Mouse (Mus musculus): Measurements from ENCODE around the gene Nrm. TPM values are rescaled to one million over a fixed set of nuclear protein-coding genes. Genes with fewer than 3 reads are reported as not detected.
"Not testable (repeated sequence)": the region's sequence is repeated elsewhere in the genome, so short reads cannot be mapped to it uniquely, and the experiment has no call there.

The Nrm gene
- polyA plus RNA-seq, 1 experiment: 1.7 TPM

DNA sequence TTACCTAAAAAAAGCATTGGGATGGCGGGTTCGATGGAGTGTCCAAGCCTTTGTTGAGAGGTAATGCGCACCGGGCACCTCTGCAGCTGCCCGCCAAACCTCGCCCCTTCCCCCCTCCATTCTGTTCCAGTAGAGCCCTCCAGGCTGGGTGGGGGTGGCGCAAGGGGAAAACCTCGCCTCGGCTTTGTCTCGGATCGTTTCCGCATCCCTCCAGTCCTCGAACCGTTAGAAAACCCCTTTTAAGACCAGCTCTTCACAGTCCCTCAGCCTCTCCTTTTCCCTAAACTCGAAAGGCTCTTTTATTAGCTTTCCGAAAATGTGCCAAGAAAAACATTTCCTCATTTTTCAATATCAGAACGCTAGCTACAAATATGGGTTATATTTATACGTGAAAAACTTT, 23.6 kb upstream of the Nrm start:
- Histone ChIP-seq H3K27me3 (ENCODE audit: control insufficient read depth) (no peaks in the 10 kb centered on the region; the same call in 1 of the 2 replicates), H3K4me1 (ENCODE audit: control insufficient read depth) (peaks cover 76% of the 10 kb centered on the region), H3K9me3 (ENCODE audit: control insufficient read depth, low read length) (no peaks in the 10 kb centered on the region; the same call in 1 of the 2 replicates), H3K36me3 (ENCODE audit: control insufficient read depth) (peaks cover 50% of the 10 kb centered on the region), H3K4me3 (replicated peaks) (peak overlapping the region; percentile 78)
- TF ChIP-seq GATA1 (IDR thresholded peaks at IDR 0.05; ENCODE audit: low read length): no peak
- no peak for TF ChIP-seq TAL1 (IDR thresholded peaks at IDR 0.05; ENCODE audit: low read length)

DNA sequence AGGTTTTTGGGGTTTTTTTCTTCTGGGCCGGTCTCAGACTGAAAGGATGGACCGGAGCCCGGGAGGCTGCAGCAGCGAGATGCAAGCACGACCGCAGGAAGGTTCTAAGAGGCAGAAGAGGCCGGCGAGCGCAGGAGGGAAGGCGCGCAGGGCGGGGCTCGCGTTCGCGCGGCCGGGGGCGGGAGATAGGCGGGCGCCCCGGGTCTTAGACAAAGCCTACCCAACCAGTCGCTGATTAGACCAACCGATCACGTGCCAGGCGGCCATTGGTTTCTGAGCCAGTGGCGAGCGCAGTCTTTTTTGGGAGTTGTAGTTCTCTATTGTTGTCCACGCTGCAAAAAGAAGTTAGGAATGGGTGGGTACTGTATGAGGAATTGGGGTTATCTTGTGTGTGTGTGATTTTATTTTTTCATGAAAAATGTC, 23.0 kb upstream of the Nrm start, which contains the start of gene Tubb5:
Gene Tubb5 (minus strand): TSS at position 185 of the 423 bp plus-strand sequence.
- TF ChIP-seq TAL1 (IDR thresholded peaks at IDR 0.05; ENCODE audit: low read length) (no peak), GATA1 (IDR thresholded peaks at IDR 0.05; ENCODE audit: low read length) (no peak)
- H3K27me3 ChIP-seq (ENCODE audit: control insufficient read depth): no peaks in the 10 kb centered on the region; the same call in 1 of the 2 replicates
- H3K4me1 ChIP-seq (ENCODE audit: control insufficient read depth): peaks cover 77% of the 10 kb centered on the region
- peak within 1 kb of the TSS; percentile 78 for H3K4me3 ChIP-seq (replicated peaks)
- no peaks in the 10 kb centered on the region; the same call in 1 of the 2 replicates for H3K9me3 ChIP-seq (ENCODE audit: control insufficient read depth, low read length)
- peaks cover 48% of the 10 kb centered on the region for H3K36me3 ChIP-seq (ENCODE audit: control insufficient read depth)

- TF ChIP-seq GATA1 (IDR thresholded peaks at IDR 0.05; ENCODE audit: low read length) (no peak), TAL1 (IDR thresholded peaks at IDR 0.05; ENCODE audit: low read length) (no peak)
- Histone ChIP-seq H3K27me3 (ENCODE audit: control insufficient read depth) (no peaks in the 10 kb centered on the region; the same call in 1 of the 2 replicates), H3K36me3 (ENCODE audit: control insufficient read depth) (peaks cover 48% of the 10 kb centered on the region), H3K4me1 (ENCODE audit: control insufficient read depth) (peaks cover 76% of the 10 kb centered on the region), H3K4me3 (replicated peaks) (peak overlapping the region; percentile 78), H3K9me3 (ENCODE audit: control insufficient read depth, low read length) (no peaks in the 10 kb centered on the region; the same call in 1 of the 2 replicates)
These were observed 22.5 kb upstream of the Nrm start for GRCm38 (mm10) chr17:35838570-35838969.

GRCm38 (mm10) chr17:35839002-35839401, 22.1 kb upstream of the Nrm start:
- H3K9me3 ChIP-seq (ENCODE audit: control insufficient read depth, low read length); H3K27me3 ChIP-seq (ENCODE audit: control insufficient read depth): not testable (repeated sequence)
- Histone ChIP-seq H3K4me1 (ENCODE audit: control insufficient read depth) (peaks cover 74% of the 10 kb centered on the region), H3K36me3 (ENCODE audit: control insufficient read depth) (peaks cover 48% of the 10 kb centered on the region), H3K4me3 (replicated peaks) (peak overlapping the region; percentile 78)

- TF ChIP-seq TAL1 (IDR thresholded peaks at IDR 0.05; ENCODE audit: low read length): no peak
- TF ChIP-seq GATA1 (IDR thresholded peaks at IDR 0.05; ENCODE audit: low read length): no peak
- Histone ChIP-seq H3K4me1 (ENCODE audit: control insufficient read depth) (peaks cover 63% of the 10 kb centered on the region), H3K9me3 (ENCODE audit: control insufficient read depth, low read length) (no peaks in the 10 kb centered on the region; the same call in 1 of the 2 replicates)
These were observed 20.6 kb upstream of the Nrm start for GRCm38 (mm10) chr17:35840561-35840960.

DNA sequence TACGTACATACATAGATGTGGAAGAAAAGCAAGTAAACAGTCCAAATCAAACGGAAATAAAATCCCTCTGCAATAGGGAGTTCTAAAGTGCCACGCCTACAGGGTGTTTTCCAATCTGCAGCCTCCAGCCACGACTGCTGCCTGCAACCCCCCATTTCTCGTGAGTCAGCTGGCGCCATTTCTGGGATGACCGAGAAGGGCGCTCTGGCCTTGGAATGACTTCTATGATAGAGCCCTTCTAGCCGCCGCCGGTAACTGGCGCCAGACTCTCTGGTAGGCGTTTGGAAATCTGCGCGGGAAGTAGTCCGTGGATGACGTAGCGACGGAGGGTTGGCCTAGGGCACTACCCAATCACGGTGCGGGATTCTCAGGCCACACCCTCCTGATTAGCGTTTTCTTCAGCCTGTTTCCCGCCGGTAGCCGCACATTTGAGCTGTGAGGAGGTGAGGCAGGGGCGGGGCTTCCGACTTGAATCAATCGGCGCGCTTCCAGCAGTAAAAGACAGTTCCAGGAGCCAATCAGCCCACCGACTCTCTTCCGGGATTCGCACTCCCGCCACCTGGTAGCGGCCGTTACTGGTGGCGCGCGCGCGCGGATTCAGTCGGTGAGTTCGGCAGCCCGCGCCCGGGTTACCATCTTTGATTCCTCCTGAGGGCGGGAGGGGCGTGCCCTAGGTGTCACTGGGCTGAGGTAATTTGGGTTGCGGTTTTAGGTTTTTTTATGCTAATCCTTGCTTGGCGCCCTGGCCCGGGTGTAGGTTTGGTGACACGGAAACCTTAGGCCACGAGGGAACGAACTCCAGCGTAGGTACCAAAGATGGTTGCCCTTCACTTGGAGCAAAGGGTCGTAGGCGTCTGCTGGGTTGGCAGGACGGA, 19.8 kb upstream of the Nrm start, which contains the start of gene Mdc1:
Gene Mdc1 (plus strand): TSS at position 440 of the 875 bp plus-strand sequence.
- peaks cover 48% of the 10 kb centered on the region for H3K36me3 ChIP-seq (ENCODE audit: control insufficient read depth)
- peak within 1 kb of the TSS; percentile 73 for H3K4me3 ChIP-seq (replicated peaks)
- TF ChIP-seq GATA1 (IDR thresholded peaks at IDR 0.05; ENCODE audit: low read length): peak; percentile 29; the same call in 1 of the 2 replicates
- peak; percentile 62 for TF ChIP-seq TAL1 (IDR thresholded peaks at IDR 0.05; ENCODE audit: low read length)
- H3K4me1 ChIP-seq (ENCODE audit: control insufficient read depth): peaks cover 55% of the 10 kb centered on the region
- H3K9me3 ChIP-seq (ENCODE audit: control insufficient read depth, low read length): no peaks in the 10 kb centered on the region; the same call in 1 of the 2 replicates
- H3K27me3 ChIP-seq (ENCODE audit: control insufficient read depth): no peaks in the 10 kb centered on the region

More at GRCm38 (mm10) chr17:35840561-35840960, 20.6 kb upstream of the Nrm start:
- Histone ChIP-seq H3K27me3 (ENCODE audit: control insufficient read depth) (no peaks in the 10 kb centered on the region; the same call in 1 of the 2 replicates), H3K4me3 (replicated peaks) (peak overlapping the region; percentile 73), H3K36me3 (ENCODE audit: control insufficient read depth) (peaks cover 48% of the 10 kb centered on the region)

- Histone ChIP-seq H3K36me3 (ENCODE audit: control insufficient read depth) (peaks cover 48% of the 10 kb centered on the region), H3K9me3 (ENCODE audit: control insufficient read depth, low read length) (no peaks in the 10 kb centered on the region), H3K4me3 (replicated peaks) (peak overlapping the region; percentile 73), H3K4me1 (ENCODE audit: control insufficient read depth) (peaks cover 49% of the 10 kb centered on the region), H3K27me3 (ENCODE audit: control insufficient read depth) (no peaks in the 10 kb centered on the region)
- TF ChIP-seq TAL1 (IDR thresholded peaks at IDR 0.05; ENCODE audit: low read length) (no peak), GATA1 (IDR thresholded peaks at IDR 0.05; ENCODE audit: low read length) (no peak)
These were observed 19.1 kb upstream of the Nrm start for GRCm38 (mm10) chr17:35842006-35842405.

GRCm38 (mm10) chr17:35843514-35843913, 17.6 kb upstream of the Nrm start:
- TF ChIP-seq TAL1 (IDR thresholded peaks at IDR 0.05; ENCODE audit: low read length) (no peak), GATA1 (IDR thresholded peaks at IDR 0.05; ENCODE audit: low read length) (no peak)
- Histone ChIP-seq H3K4me3 (replicated peaks) (no peak overlapping the region), H3K27me3 (ENCODE audit: control insufficient read depth) (no peaks in the 10 kb centered on the region), H3K4me1 (ENCODE audit: control insufficient read depth) (peaks cover 56% of the 10 kb centered on the region), H3K36me3 (ENCODE audit: control insufficient read depth) (peaks cover 58% of the 10 kb centered on the region), H3K9me3 (ENCODE audit: control insufficient read depth, low read length) (no peaks in the 10 kb centered on the region)

- no peaks in the 10 kb centered on the region for H3K9me3 ChIP-seq (ENCODE audit: control insufficient read depth, low read length)
- H3K4me3 ChIP-seq (replicated peaks): no peak overlapping the region
- H3K36me3 ChIP-seq (ENCODE audit: control insufficient read depth): peaks cover 99% of the 10 kb centered on the region
- no peaks in the 10 kb centered on the region for H3K27me3 ChIP-seq (ENCODE audit: control insufficient read depth)
- TF ChIP-seq GATA1 (IDR thresholded peaks at IDR 0.05; ENCODE audit: low read length) (no peak), TAL1 (IDR thresholded peaks at IDR 0.05; ENCODE audit: low read length) (no peak)
- H3K4me1 ChIP-seq (ENCODE audit: control insufficient read depth): peaks cover 41% of the 10 kb centered on the region
These were observed 13.0 kb upstream of the Nrm start for GRCm38 (mm10) chr17:35848112-35848511.
